Mouse (Mus musculus): ENCODE data around the gene Raet1e. TPM values are rescaled to one million over a fixed set of nuclear protein-coding genes. Genes with fewer than 3 reads are reported as not detected.
A peak's percentile ranks its signal among the peaks of the same experiment; 100 is the strongest.

Gene Raet1e
- total and polyA plus RNA-seq, 3 experiments: 0.03 to 0.27 TPM; not detected in 1

DNA sequence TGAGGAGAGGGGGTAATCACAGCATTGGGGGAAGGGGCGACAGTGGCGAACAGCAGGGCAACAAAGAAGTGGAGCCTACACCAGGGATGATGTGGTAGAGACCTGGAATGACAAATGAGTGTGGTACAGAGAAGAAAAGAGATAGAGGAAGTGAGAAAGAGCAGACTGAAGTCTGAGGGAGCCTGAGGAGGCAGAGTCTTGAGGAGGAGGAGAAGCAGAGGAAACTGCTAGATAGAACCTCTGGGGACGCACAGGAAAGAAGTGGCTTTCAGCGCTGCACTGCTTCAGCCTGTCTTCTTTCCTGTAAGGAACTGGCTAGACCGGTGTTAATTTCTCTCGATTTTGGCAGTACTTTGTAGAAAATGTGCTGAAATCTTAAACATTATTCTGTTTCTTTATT lies 124.4 kb downstream of the Raet1e start:
- DNase-seq (ENCODE audit: low spot score) (peak; percentile 41), ATAC-seq (ENCODE audit: extremely low read depth, insufficient number of reproducible peaks, low FRiP score, poor library complexity, severe bottlenecking) (peak; percentile 73)
- H3K36me3 ChIP-seq (replicated peaks): peaks cover 13% of the 10 kb centered on the region
- no peak overlapping the region for H3K4me3 ChIP-seq (ENCODE audit: low read depth, low read length)
- no peaks in the 10 kb centered on the region for H3K9me3 ChIP-seq (replicated peaks)
- H3K4me1 ChIP-seq (ENCODE audit: insufficient read depth, low read depth, low read length): peaks cover 14% of the 10 kb centered on the region
- peaks cover 15% of the 10 kb centered on the region for H3K27me3 ChIP-seq (ENCODE audit: insufficient read depth, low read length)
- TF ChIP-seq POLR2AphosphoS5 (IDR thresholded peaks at IDR 0.05; ENCODE audit: insufficient replicate concordance, low read depth, low read length) (no peak), TAL1 (conservative IDR thresholded peaks at IDR 0.05; ENCODE audit: low read depth, low read length) (no peak), CTCF (IDR thresholded peaks at IDR 0.05; ENCODE audit: low read depth, low read length) (no peak), GATA1 (IDR thresholded peaks at IDR 0.05; ENCODE audit: borderline replicate concordance, low read length) (no peak), GATA2 (IDR thresholded peaks at IDR 0.05; ENCODE audit: borderline replicate concordance, low read depth, low read length) (no peak)

DNA sequence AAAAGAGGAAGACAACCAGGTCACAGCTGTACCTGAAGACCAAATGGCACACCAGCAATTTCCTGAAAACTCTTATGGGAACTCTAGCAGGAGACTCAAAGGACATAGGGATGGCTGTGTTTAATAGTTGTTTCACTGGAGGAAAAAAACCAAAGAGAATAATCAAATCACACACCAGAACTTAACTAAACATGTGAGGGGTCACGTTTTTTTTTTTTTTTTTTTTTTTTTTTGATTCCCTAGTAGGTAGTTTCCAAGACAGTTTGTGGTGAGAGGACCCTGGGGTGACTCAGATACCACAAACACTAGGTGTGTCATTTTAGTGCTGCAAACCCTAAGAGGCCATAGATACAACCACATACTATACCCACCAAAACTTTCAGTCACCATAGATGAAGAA lies 137.3 kb downstream of the Raet1e start:
- Histone ChIP-seq H3K4me1 (ENCODE audit: insufficient read depth, low read depth, low read length) (peaks cover 9% of the 10 kb centered on the region), H3K4me3 (ENCODE audit: low read depth, low read length) (no peak overlapping the region), H3K36me3 (replicated peaks) (peaks cover 15% of the 10 kb centered on the region), H3K27me3 (ENCODE audit: insufficient read depth, low read length) (peaks cover 23% of the 10 kb centered on the region), H3K9me3 (replicated peaks) (no peaks in the 10 kb centered on the region)
- ATAC-seq (ENCODE audit: extremely low read depth, insufficient number of reproducible peaks, low FRiP score, poor library complexity, severe bottlenecking) (no peak), DNase-seq (ENCODE audit: low spot score) (no peak)
- TF ChIP-seq GATA2 (IDR thresholded peaks at IDR 0.05; ENCODE audit: borderline replicate concordance, low read depth, low read length): no peak
- no peak for TF ChIP-seq TAL1 (conservative IDR thresholded peaks at IDR 0.05; ENCODE audit: low read depth, low read length)
- TF ChIP-seq GATA1 (IDR thresholded peaks at IDR 0.05; ENCODE audit: borderline replicate concordance, low read length): no peak
- no peak for TF ChIP-seq CTCF (IDR thresholded peaks at IDR 0.05; ENCODE audit: low read depth, low read length)
- TF ChIP-seq POLR2AphosphoS5 (IDR thresholded peaks at IDR 0.05; ENCODE audit: insufficient replicate concordance, low read depth, low read length): no peak

DNA sequence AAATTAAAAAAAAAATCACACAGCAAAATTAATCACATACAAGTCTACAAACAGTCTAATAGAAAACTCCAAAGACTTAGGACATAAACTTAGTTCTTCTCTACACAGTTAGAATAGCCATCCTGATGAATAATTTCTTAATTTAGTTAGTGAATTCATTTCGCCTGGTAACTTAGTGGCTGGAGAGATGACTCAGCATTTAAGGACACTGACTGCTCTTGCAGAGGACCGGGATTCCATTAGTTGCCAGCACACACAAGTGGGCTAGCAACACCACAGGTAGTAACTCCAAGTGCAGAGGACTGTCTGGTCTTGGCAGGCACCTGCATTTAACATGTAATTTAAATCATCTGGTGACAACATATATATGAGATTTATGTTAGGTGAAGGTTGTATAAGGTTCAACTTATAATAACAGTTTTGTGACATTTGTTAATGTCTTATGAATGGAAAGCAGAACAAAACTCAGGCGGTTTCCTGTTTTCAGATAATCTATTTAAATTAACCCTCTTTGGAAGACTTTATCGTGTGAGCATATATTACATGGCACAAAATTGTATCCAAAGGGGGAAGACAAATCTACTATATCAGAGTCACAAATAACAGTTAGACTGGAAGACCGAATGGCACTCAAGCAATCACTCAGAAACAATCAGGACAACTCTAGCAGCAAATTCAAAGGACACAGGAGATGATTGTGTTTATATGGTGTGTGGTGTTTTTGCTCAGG lies 138.8 kb downstream of the Raet1e start:
- Histone ChIP-seq H3K4me1 (ENCODE audit: insufficient read depth, low read depth, low read length) (peaks cover 19% of the 10 kb centered on the region), H3K4me3 (ENCODE audit: low read depth, low read length) (no peak overlapping the region), H3K9me3 (replicated peaks) (no peaks in the 10 kb centered on the region), H3K36me3 (replicated peaks) (peaks cover 13% of the 10 kb centered on the region), H3K27me3 (ENCODE audit: insufficient read depth, low read length) (peaks cover 24% of the 10 kb centered on the region)
- DNase-seq (ENCODE audit: low spot score): no peak
- no peak for ATAC-seq (ENCODE audit: extremely low read depth, insufficient number of reproducible peaks, low FRiP score, poor library complexity, severe bottlenecking)
- TF ChIP-seq GATA2 (IDR thresholded peaks at IDR 0.05; ENCODE audit: borderline replicate concordance, low read depth, low read length): no peak
- TF ChIP-seq GATA1 (IDR thresholded peaks at IDR 0.05; ENCODE audit: borderline replicate concordance, low read length): no peak
- TF ChIP-seq TAL1 (conservative IDR thresholded peaks at IDR 0.05; ENCODE audit: low read depth, low read length): no peak
- no peak for TF ChIP-seq POLR2AphosphoS5 (IDR thresholded peaks at IDR 0.05; ENCODE audit: insufficient replicate concordance, low read depth, low read length)
- no peak for TF ChIP-seq CTCF (IDR thresholded peaks at IDR 0.05; ENCODE audit: low read depth, low read length)

DNA sequence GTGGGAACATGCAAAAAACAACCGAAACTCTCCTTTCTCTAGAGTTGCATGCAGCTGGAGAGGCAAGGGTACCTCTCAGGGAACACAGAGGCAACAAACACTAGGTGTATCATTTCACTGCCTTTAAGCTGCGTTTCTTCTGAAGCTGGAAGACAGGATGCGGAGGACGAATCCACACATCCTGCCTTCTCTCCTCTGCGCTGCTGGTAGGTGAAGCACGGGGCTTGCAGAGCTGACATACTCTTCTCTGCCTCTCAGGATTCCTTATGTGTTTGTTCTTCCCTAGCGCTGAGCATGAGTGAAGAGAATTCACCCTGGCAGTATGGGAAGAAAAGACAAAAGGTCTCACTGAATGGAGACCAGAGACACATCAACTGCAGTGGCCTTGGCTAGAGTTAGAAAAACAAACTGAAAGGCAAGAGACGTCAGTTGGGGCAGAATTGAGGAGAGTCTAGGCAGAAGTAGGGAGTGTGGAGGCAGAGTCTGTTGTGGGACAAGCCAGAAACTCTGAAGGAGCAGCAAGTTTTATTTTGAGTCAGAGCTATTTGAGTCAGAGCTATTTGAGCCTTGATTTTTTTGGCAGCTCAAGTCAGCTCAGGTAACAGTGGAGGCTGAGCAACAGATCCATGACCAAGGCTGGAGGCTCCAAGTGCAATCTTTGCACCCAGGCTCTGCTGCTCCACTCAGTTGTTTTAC lies 139.5 kb downstream of the Raet1e start:
- peaks cover 26% of the 10 kb centered on the region for H3K4me1 ChIP-seq (ENCODE audit: insufficient read depth, low read depth, low read length)
- TF ChIP-seq CTCF (IDR thresholded peaks at IDR 0.05; ENCODE audit: low read depth, low read length) (no peak), GATA2 (IDR thresholded peaks at IDR 0.05; ENCODE audit: borderline replicate concordance, low read depth, low read length) (no peak), GATA1 (IDR thresholded peaks at IDR 0.05; ENCODE audit: borderline replicate concordance, low read length) (no peak), TAL1 (conservative IDR thresholded peaks at IDR 0.05; ENCODE audit: low read depth, low read length) (no peak), POLR2AphosphoS5 (IDR thresholded peaks at IDR 0.05; ENCODE audit: insufficient replicate concordance, low read depth, low read length) (no peak)
- H3K27me3 ChIP-seq (ENCODE audit: insufficient read depth, low read length): peaks cover 24% of the 10 kb centered on the region
- H3K36me3 ChIP-seq (replicated peaks): peaks cover 13% of the 10 kb centered on the region
- no peak overlapping the region for H3K4me3 ChIP-seq (ENCODE audit: low read depth, low read length)
- ATAC-seq (ENCODE audit: extremely low read depth, insufficient number of reproducible peaks, low FRiP score, poor library complexity, severe bottlenecking) (no peak), DNase-seq (ENCODE audit: low spot score) (no peak)
- H3K9me3 ChIP-seq (replicated peaks): no peaks in the 10 kb centered on the region

GRCm38 (mm10) chr10:22299324-22299723 lies 141.0 kb downstream of the Raet1e start:
- Histone ChIP-seq H3K36me3 (replicated peaks) (peaks cover 9% of the 10 kb centered on the region), H3K9me3 (replicated peaks) (no peaks in the 10 kb centered on the region), H3K4me1 (ENCODE audit: insufficient read depth, low read depth, low read length) (peaks cover 26% of the 10 kb centered on the region), H3K27me3 (ENCODE audit: insufficient read depth, low read length) (peaks cover 19% of the 10 kb centered on the region), H3K4me3 (ENCODE audit: low read depth, low read length) (no peak overlapping the region)
- ATAC-seq (ENCODE audit: extremely low read depth, insufficient number of reproducible peaks, low FRiP score, poor library complexity, severe bottlenecking) (no peak), DNase-seq (ENCODE audit: low spot score) (no peak)
- TF ChIP-seq GATA1 (IDR thresholded peaks at IDR 0.05; ENCODE audit: borderline replicate concordance, low read length): no peak
- no peak for TF ChIP-seq POLR2AphosphoS5 (IDR thresholded peaks at IDR 0.05; ENCODE audit: insufficient replicate concordance, low read depth, low read length)
- no peak for TF ChIP-seq GATA2 (IDR thresholded peaks at IDR 0.05; ENCODE audit: borderline replicate concordance, low read depth, low read length)
- no peak for TF ChIP-seq TAL1 (conservative IDR thresholded peaks at IDR 0.05; ENCODE audit: low read depth, low read length)
- no peak for TF ChIP-seq CTCF (IDR thresholded peaks at IDR 0.05; ENCODE audit: low read depth, low read length)

- Histone ChIP-seq H3K4me3 (ENCODE audit: low read depth, low read length) (peak overlapping the region; percentile 53), H3K36me3 (replicated peaks) (peaks cover 9% of the 10 kb centered on the region), H3K4me1 (ENCODE audit: insufficient read depth, low read depth, low read length) (peaks cover 35% of the 10 kb centered on the region), H3K27me3 (ENCODE audit: insufficient read depth, low read length) (peaks cover 18% of the 10 kb centered on the region), H3K9me3 (replicated peaks) (no peaks in the 10 kb centered on the region)
- TF ChIP-seq CTCF (IDR thresholded peaks at IDR 0.05; ENCODE audit: low read depth, low read length) (no peak), GATA2 (IDR thresholded peaks at IDR 0.05; ENCODE audit: borderline replicate concordance, low read depth, low read length) (no peak), GATA1 (IDR thresholded peaks at IDR 0.05; ENCODE audit: borderline replicate concordance, low read length) (no peak), TAL1 (conservative IDR thresholded peaks at IDR 0.05; ENCODE audit: low read depth, low read length) (no peak), POLR2AphosphoS5 (IDR thresholded peaks at IDR 0.05; ENCODE audit: insufficient replicate concordance, low read depth, low read length) (no peak)
- peak; percentile 41 for DNase-seq (ENCODE audit: low spot score)
- ATAC-seq (ENCODE audit: extremely low read depth, insufficient number of reproducible peaks, low FRiP score, poor library complexity, severe bottlenecking): no peak
These were observed 143.3 kb downstream of the Raet1e start for GRCm38 (mm10) chr10:22301641-22302040.
